Mouse (Mus musculus) forebrain, embryonic 14.5 days (tissue): ENCODE measurements around the gene Yipf1. TPM values are rescaled to one million over a fixed set of nuclear protein-coding genes. Genes with fewer than 3 reads are reported as not detected.

Experiments used
- polyA plus RNA-seq: library from polyadenylated mRNA; unstranded; fragments of >200 nt; fragmentation: Nextera tagmentation; extraction: Ambion mirVana; gene quantifications from 2 replicates; pipeline ENCODE4 v1.2.1, GENCODE M21; 2014

The Yipf1 gene
- polyA plus RNA-seq, 1 experiment from 2014 or later: 66.4 TPM

Other genes starting within 250 kb of the Yipf1 start
- gene Mrpl37, start 247.5 kb upstream of the Yipf1 start, polyA plus RNA-seq: 94.0 and 95.6 TPM in 2 replicates
- gene Cyb5rl, start 247.4 kb upstream of the Yipf1 start, polyA plus RNA-seq: 3.6 and 4.1 TPM in 2 replicates
- gene Cdcp2, start 217.5 kb upstream of the Yipf1 start, polyA plus RNA-seq: not detected in 2 replicates
- gene Tmem59, start 136.0 kb upstream of the Yipf1 start, polyA plus RNA-seq: 385 and 418 TPM in 2 replicates
- 28.0 and 29.3 TPM in 2 replicates for gene Tceanc2, start 135.2 kb upstream of the Yipf1 start, polyA plus RNA-seq
- gene Ldlrad1, start 105.2 kb upstream of the Yipf1 start, polyA plus RNA-seq: not detected in 2 replicates
- 60.0 and 60.9 TPM in 2 replicates for gene Lrrc42, start 60.8 kb upstream of the Yipf1 start, polyA plus RNA-seq
- gene Hspb11, start 60.8 kb upstream of the Yipf1 start, polyA plus RNA-seq: 33.3 and 40.8 TPM in 2 replicates
- not detected in 2 replicates for gene Dio1, start 7.2 kb upstream of the Yipf1 start, polyA plus RNA-seq
- 23.9 and 25.0 TPM in 2 replicates for gene Ndc1, start 53.4 kb downstream of the Yipf1 start, polyA plus RNA-seq
- 0.27 and 0.40 TPM in 2 replicates for gene Glis1, start 120.2 kb downstream of the Yipf1 start, polyA plus RNA-seq